Mouse (Mus musculus) E14TG2a.4 (cell line): ENCODE results near the gene Gstm2.

Experiments used
- CTCF ChIP-seq: conservative IDR thresholded peaks from 2 replicates; pipeline ENCODE4 v1.5.1; 2014; ENCODE audit warnings: low read length
- POU5F1 ChIP-seq: IDR thresholded peaks from 2 replicates; pipeline ENCODE4 v1.6.1; 2014; ENCODE audit warnings: low read length, borderline replicate concordance

GRCm38 (mm10) chr3:108014974-108015346 is 28.7 kb upstream of the Gstm2 start:
- TF ChIP-seq CTCF: no peak
- TF ChIP-seq POU5F1: no peak
